Mouse (Mus musculus) hindbrain, postnatal 0 days (tissue): Measurements from ENCODE around the gene Ifrd2. TPM values are rescaled to one million over a fixed set of nuclear protein-coding genes. Genes with fewer than 3 reads are reported as not detected.
A peak's percentile ranks its signal among the peaks of the same experiment; 100 is the strongest.

Experiments
- ATAC-seq: fragments of 200-750 bp; cut with Nextera tagmentation; 2 replicates; pipeline ENCODE4 v1.8.0; 2017; ENCODE audit warnings: mild to moderate bottlenecking, moderate TSS enrichment, moderate library complexity
- DNase-seq: peaks from one replicate; pipeline ENCODE4 v3.0.0-alpha.2; 2015; ENCODE audit warnings: low spot score
- H3K27ac ChIP-seq: fragments of 300-500 bp; sonication (generic); 2 replicates; pipeline ENCODE4 v1.5.1; 2014; ENCODE audit warnings: mild to moderate bottlenecking
- H3K27me3 ChIP-seq: fragments of 300-500 bp; sonication (generic); 2 replicates; pipeline ENCODE4 v1.6.1; 2014; ENCODE audit warnings: low read length, mixed read lengths; ENCODE audit not compliant: insufficient read depth
- H3K36me3 ChIP-seq: fragments of 300-500 bp; sonication (generic); 2 replicates; pipeline ENCODE4 v1.6.1; 2014; ENCODE audit warnings: low read length, mixed read lengths; ENCODE audit not compliant: insufficient read depth
- H3K4me1 ChIP-seq: fragments of 300-500 bp; sonication (generic); 2 replicates; pipeline ENCODE4 v1.6.1; 2014; ENCODE audit warnings: antibody characterized with exemption, low read length, mixed read lengths; ENCODE audit not compliant: insufficient read depth
- H3K4me2 ChIP-seq: fragments of 300-500 bp; sonication (generic); 2 replicates; pipeline ENCODE4 v1.6.1; 2014; ENCODE audit warnings: low read depth, mild to moderate bottlenecking, low read length, moderate library complexity, mixed read lengths
- H3K4me3 ChIP-seq: fragments of 300-500 bp; sonication (generic); 2 replicates; pipeline ENCODE4 v1.5.1; 2014; ENCODE audit warnings: low read length
- H3K9ac ChIP-seq: fragments of 300-500 bp; sonication (generic); replicated peaks from 2 replicates; pipeline ENCODE4 v1.6.1; 2014; ENCODE audit warnings: mild to moderate bottlenecking, low read length, moderate library complexity, mixed read lengths
- H3K9me3 ChIP-seq: fragments of 300-500 bp; sonication (generic); 2 replicates; pipeline ENCODE4 v1.6.1; 2016; ENCODE audit warnings: low read length, mixed read lengths
- CTCF ChIP-seq: IDR thresholded peaks from 2 replicates; pipeline ENCODE4 v1.5.1; 2016; ENCODE audit warnings: antibody characterized with exemption, control low read depth, low read depth
- WGBS: fragments of 180-500 bp; shearing (Covaris S2); extraction: QIAGEN DNeasy Blood & Tissue Kit; methylation state at CpG from one replicate; pipeline ENCODE4 v1.1.7; 2014; 5-methylcytosine and 5-hydroxymethylcytosine counted together
- polyA plus RNA-seq: library from polyadenylated mRNA; unstranded; fragments of >200 nt; fragmentation: Nextera tagmentation; extraction: Ambion mirVana; gene quantifications from 2 replicates; pipeline ENCODE4 v1.2.1, GENCODE M21; 2015
- total RNA-seq: library from RNA; depleted of rRNA; stranded (reverse); fragments of >200 nt; gene quantifications from 2 replicates; pipeline ENCODE4 v1.2.3, GENCODE M21; 2014

The Ifrd2 gene
- total and polyA plus RNA-seq, 2 experiments from 2014 or later: 7.6 to 9.3 TPM

GRCm38 (mm10) chr9:107577871-107578270 lies 9.6 kb upstream of the Ifrd2 start:
- ATAC-seq (no peak), DNase-seq (no peak)
- Histone ChIP-seq H3K27ac (no peak overlapping the region), H3K9me3 (no peaks in the 10 kb centered on the region), H3K4me2 (no peak overlapping the region), H3K27me3 (no peaks in the 10 kb centered on the region), H3K4me3 (no peak overlapping the region), H3K4me1 (peaks cover 9% of the 10 kb centered on the region; the same call in 1 of the 2 replicates), H3K9ac (no peak overlapping the region), H3K36me3 (peaks cover 7% of the 10 kb centered on the region; the same call in 1 of the 2 replicates)
- no peak for TF ChIP-seq CTCF
- 91% methylated on average over 10 of the region's 10 CpGs for WGBS

DNA sequence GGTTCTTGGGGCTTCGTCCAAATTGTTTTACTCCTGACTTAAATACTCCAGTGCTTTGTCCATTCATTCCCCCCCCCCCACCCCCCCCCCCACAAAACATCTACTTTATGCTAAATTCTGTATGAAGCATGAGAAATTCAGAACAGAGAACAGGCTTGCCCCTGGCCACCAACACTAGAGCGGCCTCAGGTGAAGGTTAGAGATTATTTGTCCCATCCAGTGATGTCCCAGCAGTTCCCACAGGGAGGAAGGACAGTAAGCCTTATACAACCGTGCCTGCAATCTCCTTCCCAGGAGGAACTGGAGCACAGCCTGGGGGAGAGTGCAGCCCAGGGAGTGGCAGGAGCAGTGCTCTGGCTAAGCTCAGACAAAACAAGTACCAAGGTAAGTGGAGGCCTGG lies 8.9 kb upstream of the Ifrd2 start, which contains the start of gene Naa80:
Naa80 (plus strand) TSS at position 301 of the 400 bp plus-strand sequence.
- H3K27ac ChIP-seq: peak within 1 kb of the TSS; percentile 88
- WGBS: 77% methylated on average over 3 of the region's 3 CpGs
- TF ChIP-seq CTCF: no peak

GRCm38 (mm10) chr9:107579023-107579900 lies 8.2 kb upstream of the Ifrd2 start:
- no peak for ATAC-seq
- Histone ChIP-seq H3K9me3 (no peaks in the 10 kb centered on the region), H3K4me2 (no peak overlapping the region), H3K27ac (peak overlapping the region; percentile 88), H3K4me3 (no peak overlapping the region), H3K9ac (no peak overlapping the region), H3K27me3 (no peaks in the 10 kb centered on the region), H3K36me3 (peaks cover 11% of the 10 kb centered on the region; the same call in 1 of the 2 replicates), H3K4me1 (peaks cover 9% of the 10 kb centered on the region; the same call in 1 of the 2 replicates)
- TF ChIP-seq CTCF: no peak
- DNase-seq: peak; percentile 15
- 85% methylated on average over 14 of the region's 14 CpGs for WGBS

More for the DNA sequence above, 8.9 kb upstream of the Ifrd2 start, which contains the start of gene Naa80:
- Histone ChIP-seq H3K27me3 (no peaks in the 10 kb centered on the region), H3K4me3 (no peak within 1 kb of the TSS), H3K4me1 (peaks cover 9% of the 10 kb centered on the region; the same call in 1 of the 2 replicates), H3K36me3 (peaks cover 11% of the 10 kb centered on the region; the same call in 1 of the 2 replicates), H3K4me2 (no peak within 1 kb of the TSS), H3K9ac (no peak within 1 kb of the TSS), H3K9me3 (no peaks in the 10 kb centered on the region)
- ATAC-seq: no peak
- DNase-seq: no peak

DNA sequence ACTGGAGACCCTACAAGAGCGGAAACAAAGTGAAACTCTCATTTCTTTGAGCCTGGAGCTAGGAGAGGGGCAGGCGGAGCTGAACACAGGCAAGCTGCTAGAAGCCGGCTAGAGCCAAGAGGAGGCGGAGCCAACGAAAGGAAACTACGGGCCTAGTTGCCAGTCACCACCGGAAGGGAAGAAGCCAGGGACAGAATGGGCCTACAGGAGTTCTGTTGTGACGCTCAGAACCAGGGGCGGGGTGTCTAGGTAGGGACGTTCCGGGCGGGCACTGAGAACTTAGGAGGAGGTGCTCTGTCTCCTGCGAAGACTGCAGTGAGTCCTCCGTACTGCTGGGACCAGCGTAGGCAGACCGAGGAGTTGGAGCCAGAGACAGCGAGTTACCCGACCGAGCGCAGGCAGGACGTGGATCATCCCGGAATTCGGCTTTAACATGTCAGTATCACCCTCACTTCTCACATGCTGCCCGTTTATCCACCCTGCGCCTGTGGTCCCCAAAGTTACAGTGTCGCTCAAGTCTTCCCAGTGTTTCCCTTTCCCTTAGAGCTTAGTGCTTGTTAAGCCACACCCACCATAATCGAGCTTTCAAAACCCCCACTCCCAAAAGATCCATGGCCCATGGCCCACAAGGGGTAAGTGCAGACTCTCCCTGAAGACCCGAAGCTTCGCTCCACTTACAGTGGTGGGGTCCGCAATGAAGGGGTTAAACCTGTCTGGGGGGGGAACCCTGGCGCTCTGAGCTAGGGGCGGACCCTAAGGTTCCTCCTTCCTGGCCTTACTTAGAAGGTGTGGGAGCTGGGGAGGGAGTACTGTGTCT lies 6.7 kb upstream of the Ifrd2 start, which contains the start of gene Hyal3:
Hyal3 (plus strand) TSS at position 318 of the 817 bp plus-strand sequence.
- H3K9ac ChIP-seq: peak within 1 kb of the TSS; percentile 66
- DNase-seq (peak; percentile 94), ATAC-seq (peak; percentile 84)
- no peaks in the 10 kb centered on the region for H3K9me3 ChIP-seq
- H3K4me3 ChIP-seq: peak within 1 kb of the TSS; percentile 56
- peaks cover 8% of the 10 kb centered on the region; the same call in 1 of the 2 replicates for H3K36me3 ChIP-seq
- 1% methylated on average over 32 of the region's 32 CpGs for WGBS
- peak within 1 kb of the TSS; percentile 88 for H3K27ac ChIP-seq
- peaks cover 9% of the 10 kb centered on the region; the same call in 1 of the 2 replicates for H3K4me1 ChIP-seq
- TF ChIP-seq CTCF: no peak
- H3K4me2 ChIP-seq: peak within 1 kb of the TSS; percentile 99
- no peaks in the 10 kb centered on the region for H3K27me3 ChIP-seq

GRCm38 (mm10) chr9:107581584-107581983 lies 5.9 kb upstream of the Ifrd2 start:
- ATAC-seq (no peak), DNase-seq (no peak)
- WGBS: 85% methylated on average over 4 of the region's 4 CpGs
- peak overlapping the region; percentile 56 for H3K4me3 ChIP-seq
- H3K27ac ChIP-seq: peak overlapping the region; percentile 88; the same call in 1 of the 2 replicates
- peaks cover 8% of the 10 kb centered on the region; the same call in 1 of the 2 replicates for H3K36me3 ChIP-seq
- peak overlapping the region; percentile 66 for H3K9ac ChIP-seq
- peaks cover 9% of the 10 kb centered on the region; the same call in 1 of the 2 replicates for H3K4me1 ChIP-seq
- no peaks in the 10 kb centered on the region for H3K9me3 ChIP-seq
- H3K4me2 ChIP-seq: peak overlapping the region; percentile 99
- TF ChIP-seq CTCF: no peak
- no peaks in the 10 kb centered on the region for H3K27me3 ChIP-seq

GRCm38 (mm10) chr9:107582509-107583062 lies 4.9 kb upstream of the Ifrd2 start:
- H3K4me2 ChIP-seq: no peak overlapping the region
- peaks cover 9% of the 10 kb centered on the region; the same call in 1 of the 2 replicates for H3K4me1 ChIP-seq
- ATAC-seq (no peak), DNase-seq (no peak)
- peaks cover 8% of the 10 kb centered on the region; the same call in 1 of the 2 replicates for H3K36me3 ChIP-seq
- H3K27ac ChIP-seq: no peak overlapping the region
- H3K4me3 ChIP-seq: no peak overlapping the region
- no peak for TF ChIP-seq CTCF
- no peak overlapping the region for H3K9ac ChIP-seq
- 87% methylated on average over 7 of the region's 7 CpGs for WGBS
- no peaks in the 10 kb centered on the region for H3K9me3 ChIP-seq
- H3K27me3 ChIP-seq: no peaks in the 10 kb centered on the region
